Mouse (Mus musculus) CH12.LX (cell line): Measurements from ENCODE around the gene Schip1. TPM values are rescaled to one million over a fixed set of nuclear protein-coding genes. Genes with fewer than 3 reads are reported as not detected.

Experiments used
- DNase-seq: peaks from one replicate; pipeline ENCODE4 v3.0.0-alpha.2; 2013; ENCODE audit errors: extremely low read depth
- H3K27ac ChIP-seq: 2 replicates; pipeline ENCODE4 v1.5.1; 2012; ENCODE audit warnings: low read depth, mild to moderate bottlenecking, control low read depth, moderate library complexity; ENCODE audit not compliant: insufficient read depth
- H3K27me3 ChIP-seq: replicated peaks from 2 replicates; pipeline ENCODE3; 2012; ENCODE audit warnings: inconsistent platforms
- H3K36me3 ChIP-seq, 2 experiments: replicated peaks in 1 of 2; 2 replicates each; pipeline versions ENCODE3 to v1.6.1; 2012; ENCODE audit warnings: inconsistent platforms in 1 of 2, low read length in 1 of 2, mild to moderate bottlenecking in 1 of 2, mixed read lengths in 1 of 2, moderate library complexity in 1 of 2; ENCODE audit not compliant: control insufficient read depth in 1 of 2, insufficient read depth in 1 of 2
- H3K4me1 ChIP-seq, 2 experiments: 2 replicates each; pipeline ENCODE4 v1.6.1; 2012; ENCODE audit warnings: inconsistent platforms in 1 of 2, moderate library complexity in 1 of 2; ENCODE audit not compliant: insufficient read depth in 2 of 2, control insufficient read depth in 1 of 2
- H3K4me2 ChIP-seq: 2 replicates; pipeline ENCODE4 v1.6.1; 2012; ENCODE audit warnings: low read depth, mild to moderate bottlenecking, control low read depth; ENCODE audit not compliant: poor library complexity, insufficient read depth, severe bottlenecking
- H3K4me3 ChIP-seq, 3 experiments: fragments of 150-350 bp in 1 of 3; sonication (generic) in 1 of 3; replicated peaks in 1 of 3; 2 replicates each; pipeline versions ENCODE3 to v1.5.1; 2011 to 2012; ENCODE audit warnings: low read depth in 2 of 3, low read length in 2 of 3, mild to moderate bottlenecking in 2 of 3, moderate library complexity in 2 of 3, control low read depth in 1 of 3, improper control_type of control experiment in 1 of 3, inconsistent platforms in 1 of 3, mixed read lengths in 1 of 3; ENCODE audit not compliant: poor library complexity in 1 of 3
- H3K79me2 ChIP-seq: replicated peaks from 2 replicates; pipeline ENCODE4 v1.6.1; 2012; ENCODE audit warnings: mild to moderate bottlenecking, moderate library complexity; ENCODE audit not compliant: control insufficient read depth, poor library complexity, insufficient read depth, severe bottlenecking; ENCODE audit errors: extremely low read depth
- H3K9ac ChIP-seq: 2 replicates; pipeline ENCODE4 v1.6.1; 2012; ENCODE audit warnings: low read depth, mild to moderate bottlenecking, control low read depth, moderate library complexity; ENCODE audit not compliant: insufficient read depth
- H3K9me3 ChIP-seq: replicated peaks from 2 replicates; pipeline ENCODE3; 2012; ENCODE audit warnings: low read length, inconsistent platforms, mixed read lengths
- BHLHE40 ChIP-seq: IDR thresholded peaks from 2 replicates; pipeline ENCODE4 v1.6.1; 2011; ENCODE audit warnings: mild to moderate bottlenecking, low read depth, low read length, improper control_type of control experiment
- CHD1 ChIP-seq: IDR thresholded peaks from 2 replicates; pipeline ENCODE4 v1.6.1; 2012; ENCODE audit warnings: low read depth, low read length, improper control_type of control experiment, inconsistent platforms
- CTCF ChIP-seq, 2 experiments: IDR thresholded peaks in 1 of 2; conservative IDR thresholded peaks in 1 of 2; 2 replicates each; pipeline ENCODE4 v1.5.1; 2011 to 2012; ENCODE audit warnings: low read depth in 2 of 2, low read length in 2 of 2, improper control_type of control experiment in 1 of 2, inconsistent platforms in 1 of 2, mild to moderate bottlenecking in 1 of 2, moderate library complexity in 1 of 2
- E2F4 ChIP-seq: IDR thresholded peaks from 2 replicates; pipeline ENCODE4 v1.6.1; 2011; ENCODE audit warnings: low read depth, low read length, improper control_type of control experiment; ENCODE audit not compliant: insufficient replicate concordance
- EP300 ChIP-seq: IDR thresholded peaks from 2 replicates; pipeline ENCODE4 v1.6.1; 2011; ENCODE audit warnings: low read length, improper control_type of control experiment
- ETS1 ChIP-seq: conservative IDR thresholded peaks from 2 replicates; pipeline ENCODE4 v1.6.1; 2012; ENCODE audit warnings: low read depth, mild to moderate bottlenecking, inconsistent platforms, low read length, improper control_type of control experiment, moderate library complexity
- GABPA ChIP-seq: IDR thresholded peaks from 2 replicates; pipeline ENCODE4 v1.6.1; 2012; ENCODE audit warnings: low read depth, low read length, improper control_type of control experiment, inconsistent platforms; ENCODE audit not compliant: insufficient replicate concordance
- HCFC1 ChIP-seq: IDR thresholded peaks from 2 replicates; pipeline ENCODE4 v1.6.1; 2012; ENCODE audit warnings: low read depth, mild to moderate bottlenecking, inconsistent platforms, low read length, improper control_type of control experiment
- IRF4 ChIP-seq: IDR thresholded peaks from 2 replicates; pipeline ENCODE4 v1.6.1; 2014; ENCODE audit warnings: low read depth, mild to moderate bottlenecking, inconsistent platforms, low read length, improper control_type of control experiment
- JUN ChIP-seq: IDR thresholded peaks from 2 replicates; pipeline ENCODE4 v1.6.1; 2011; ENCODE audit warnings: low read depth, mild to moderate bottlenecking, low read length, improper control_type of control experiment, moderate library complexity; ENCODE audit not compliant: insufficient read depth
- KAT2A ChIP-seq: IDR thresholded peaks from 2 replicates; pipeline ENCODE4 v1.6.1; 2012; ENCODE audit warnings: low read length, improper control_type of control experiment, inconsistent platforms; ENCODE audit not compliant: insufficient replicate concordance
- MAFK ChIP-seq: IDR thresholded peaks from 2 replicates; pipeline ENCODE4 v1.6.1; 2011; ENCODE audit warnings: low read length, improper control_type of control experiment; ENCODE audit not compliant: insufficient replicate concordance
- MAX ChIP-seq: IDR thresholded peaks from 2 replicates; pipeline ENCODE4 v1.6.1; 2011; ENCODE audit warnings: low read length, improper control_type of control experiment
- MXI1 ChIP-seq: IDR thresholded peaks from 2 replicates; pipeline ENCODE4 v1.6.1; 2011; ENCODE audit warnings: mild to moderate bottlenecking, low read depth, low read length, improper control_type of control experiment
- MYC ChIP-seq: IDR thresholded peaks from 2 replicates; pipeline ENCODE4 v1.6.1; 2011; ENCODE audit warnings: low read depth, mild to moderate bottlenecking, improper control_type of control experiment, low read length
- NRF1 ChIP-seq: IDR thresholded peaks from 2 replicates; pipeline ENCODE4 v1.6.1; 2014; ENCODE audit warnings: low read depth, mild to moderate bottlenecking, inconsistent platforms, low read length, improper control_type of control experiment, moderate library complexity
- PAX5 ChIP-seq: IDR thresholded peaks from 2 replicates; pipeline ENCODE4 v1.6.1; 2012; ENCODE audit warnings: low read length, inconsistent platforms, mixed read lengths
- RCOR1 ChIP-seq: conservative IDR thresholded peaks from 2 replicates; pipeline ENCODE4 v1.6.1; 2012; ENCODE audit warnings: low read depth, mild to moderate bottlenecking, inconsistent platforms, low read length, improper control_type of control experiment
- SMC3 ChIP-seq: IDR thresholded peaks from 2 replicates; pipeline ENCODE4 v1.6.1; 2011; ENCODE audit warnings: low read depth, low read length, improper control_type of control experiment
- TBP ChIP-seq: conservative IDR thresholded peaks from 2 replicates; pipeline ENCODE4 v1.6.1; 2011; ENCODE audit warnings: low read depth, low read length, improper control_type of control experiment
- UBTF ChIP-seq: IDR thresholded peaks from 2 replicates; pipeline ENCODE4 v1.6.1; 2012; ENCODE audit warnings: low read depth, mild to moderate bottlenecking, inconsistent platforms, low read length, improper control_type of control experiment, moderate library complexity
- USF1 ChIP-seq: IDR thresholded peaks from 2 replicates; pipeline ENCODE4 v1.6.1; 2014; ENCODE audit warnings: low read depth, mild to moderate bottlenecking, inconsistent platforms, low read length, improper control_type of control experiment
- USF2 ChIP-seq: conservative IDR thresholded peaks from 2 replicates; pipeline ENCODE4 v1.6.1; 2011; ENCODE audit warnings: low read depth, low read length, improper control_type of control experiment
- ZMIZ1 ChIP-seq: IDR thresholded peaks from 2 replicates; pipeline ENCODE4 v1.6.1; 2012; ENCODE audit warnings: low read depth, mild to moderate bottlenecking, inconsistent platforms, low read length, improper control_type of control experiment
- ZNF384 ChIP-seq: IDR thresholded peaks from 2 replicates; pipeline ENCODE4 v1.6.1; 2012; ENCODE audit warnings: low read depth, low read length, improper control_type of control experiment, inconsistent platforms
- dilution Hi-C: fragments of 300-500 bp; cut with MboI; formaldehyde crosslinking; loops from 2 replicates; pipeline ENCODE4 v1.14.3; 2020; ENCODE audit warnings: low sequenced_read_pairs; ENCODE audit not compliant: extremely low pct_unique_long_range_greater_than_20kb, extremely low pct_ligation_motif_present
- in situ Hi-C: fragments of 300-500 bp; cut with MboI; formaldehyde crosslinking; loops from 3 replicates; pipeline ENCODE4 v1.14.3; 2019; ENCODE audit warnings: low sequenced_read_pairs, low pct_ligation_motif_present, low pct_unique_long_range_greater_than_20kb, mixed read lengths
- polyA plus RNA-seq: library from polyadenylated mRNA; unstranded; fragments of >175 nt; gene quantifications from 2 replicates; pipeline ENCODE4 v1.2.1, GENCODE M21; 2012; ENCODE audit warnings: low read depth; ENCODE audit not compliant: insufficient read length
- total RNA-seq, 2 experiments: library from RNA; depleted of rRNA; stranded (reverse); fragments of 300-350 nt in 1 of 2; fragments of >200 nt in 1 of 2; gene quantifications; 2 replicates each; pipeline ENCODE4 v1.2.3; 2012 to 2014

The Schip1 gene
- total and polyA plus RNA-seq, 3 experiments = 0.25 to 0.36 TPM; not detected in 1

- TF ChIP-seq MAX (peak; percentile 76), BHLHE40 (peak; percentile 69), GABPA (no peak), NRF1 (peak; percentile 81), ETS1 (no peak; the same call in 1 of the 2 replicates), SMC3 (no peak), TBP (no peak), ZMIZ1 (no peak), JUN (no peak), KAT2A (no peak), HCFC1 (no peak), MYC (peak; percentile 83), RCOR1 (no peak), E2F4 (no peak), PAX5 (no peak)
Measured at GRCm38 (mm10) chr3:68608848-68609497, 544.4 kb downstream of the Schip1 start (continued).

GRCm38 (mm10) chr3:68610011-68610410 is 545.4 kb downstream of the Schip1 start:
- TF ChIP-seq RCOR1 = no peak
- TF ChIP-seq HCFC1 = no peak
- no peak for TF ChIP-seq TBP
- no peak for TF ChIP-seq MXI1
- TF ChIP-seq KAT2A = no peak
- TF ChIP-seq UBTF = no peak
- no peak for TF ChIP-seq SMC3
- no peak for TF ChIP-seq NRF1
- no peak for TF ChIP-seq USF2
- TF ChIP-seq USF1 = no peak
- no peak for TF ChIP-seq IRF4
- TF ChIP-seq GABPA = no peak
- TF ChIP-seq MAFK = no peak
- no peak for TF ChIP-seq BHLHE40
- no peak for TF ChIP-seq CHD1
- TF ChIP-seq ETS1 = no peak
- no peak for TF ChIP-seq ZNF384
- TF ChIP-seq CTCF (conservative IDR thresholded peaks at IDR 0.05 in 1 of 2, IDR thresholded peaks at IDR 0.05 in 1 of 2; ENCODE audit: low read depth in 2 of 2, low read length in 2 of 2) = no peak
- TF ChIP-seq EP300 = no peak
- Histone ChIP-seq H3K36me3 (no peaks in the 10 kb centered on the region), H3K4me2 (no peak overlapping the region), H3K9me3 (no peaks in the 10 kb centered on the region), H3K9ac (no peak overlapping the region), H3K27ac (no peak overlapping the region), H3K4me1 (no peaks in the 10 kb centered on the region; a peak in 2 of 4 replicates), H3K79me2 (no peaks in the 10 kb centered on the region), H3K27me3 (no peaks in the 10 kb centered on the region), H3K4me3 (no peak overlapping the region)
- no peak for DNase-seq
- dilution Hi-C loops (no loop called here), in situ Hi-C loops (loop anchor here (10.0 kb wide), 1 partner anchor 105 kb away; no protein-coding TSS in a partner anchor)
